Mouse (Mus musculus): ENCODE data around the gene Arfgap3.
"Not testable (repeated sequence)": the region's sequence is repeated elsewhere in the genome, so short reads cannot be mapped to it uniquely, and the experiment has no call there.

Arfgap3 gene

DNA sequence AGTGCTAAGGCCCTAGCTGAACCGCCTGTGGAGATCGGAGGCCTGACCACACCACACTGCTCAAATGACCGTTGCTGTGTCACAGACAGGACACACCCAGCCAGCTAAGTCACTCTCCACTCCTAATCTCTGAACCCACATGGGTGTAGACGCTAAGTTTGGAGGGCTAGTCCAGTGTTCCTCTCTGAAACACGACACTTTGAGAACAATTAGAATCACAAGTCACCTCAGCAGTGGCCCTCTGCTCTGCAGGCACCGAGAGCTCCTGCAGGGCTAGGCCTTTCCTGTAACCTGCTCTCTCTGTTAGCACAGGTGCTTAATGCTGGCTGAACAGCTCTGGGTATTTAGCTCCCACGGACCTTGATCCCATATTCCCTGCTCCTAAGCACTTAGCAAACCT lies 5.9 kb downstream of the Arfgap3 start:
- no peak for DNase-seq

DNA sequence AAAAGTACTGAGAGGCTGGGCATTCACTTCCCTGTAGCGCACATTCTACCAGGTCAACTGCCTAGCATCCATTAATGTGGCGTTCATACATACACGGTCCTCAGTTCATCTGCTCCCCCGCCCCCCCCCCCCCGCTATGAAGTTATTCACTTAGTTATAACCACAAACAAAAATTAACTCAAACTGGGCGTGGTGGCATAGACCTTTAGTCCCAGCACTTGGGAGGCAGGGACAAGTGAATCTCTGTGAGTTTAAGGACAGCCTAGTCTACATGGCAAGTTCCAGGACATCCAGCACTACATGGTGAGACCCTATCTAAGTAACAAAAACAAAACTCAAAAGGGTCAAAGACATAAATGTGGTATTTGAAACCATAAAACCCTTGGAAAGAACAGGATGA lies 11.1 kb downstream of the Arfgap3 start:
- DNase-seq = no peak

DNA sequence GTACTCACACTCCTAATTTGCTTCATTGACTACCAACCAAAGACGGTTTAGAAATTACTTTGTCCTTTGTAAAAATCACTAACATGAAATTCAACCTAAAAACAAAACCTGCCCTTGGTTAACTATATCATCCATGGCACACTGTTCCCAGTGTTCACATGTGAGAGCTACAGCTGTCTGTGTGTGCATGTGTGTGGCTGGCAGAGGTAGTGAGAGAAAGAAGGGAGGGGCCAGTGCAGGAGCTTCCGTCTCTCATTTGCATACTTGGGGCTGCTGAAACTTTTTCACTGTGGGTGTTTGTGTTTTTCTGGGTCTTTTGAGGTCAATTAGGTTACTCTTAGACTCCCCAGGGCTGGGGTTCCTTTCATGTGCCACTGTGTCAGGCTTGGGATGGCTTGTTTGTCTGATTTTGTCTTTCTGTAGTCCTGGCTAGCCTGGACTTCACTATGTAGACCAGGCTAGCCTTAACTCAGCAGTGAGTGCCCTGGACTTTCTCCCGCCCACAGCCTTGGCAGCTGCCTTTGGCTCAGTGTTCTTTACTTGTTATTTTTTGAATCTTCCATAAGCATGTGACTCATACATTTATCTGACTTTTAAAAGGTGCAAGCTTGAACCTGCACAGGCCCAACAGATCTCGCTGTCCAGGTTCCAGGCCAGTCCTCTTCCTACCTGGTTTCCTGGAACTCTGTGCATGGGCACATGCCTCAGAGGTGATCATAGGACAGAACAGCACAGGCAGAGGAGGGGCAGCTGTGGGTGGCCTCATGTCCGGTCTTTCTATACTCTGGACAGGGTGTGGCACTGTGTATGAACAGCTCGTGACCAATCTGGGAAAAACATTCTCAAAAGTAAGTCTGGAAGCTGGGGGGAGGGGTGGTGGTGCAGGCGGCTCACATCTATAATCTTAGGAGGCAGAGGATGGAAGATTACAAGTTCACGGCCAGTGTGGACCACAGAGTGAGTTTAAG lies 11.9 kb downstream of the Arfgap3 start:
- no peak for DNase-seq

DNA sequence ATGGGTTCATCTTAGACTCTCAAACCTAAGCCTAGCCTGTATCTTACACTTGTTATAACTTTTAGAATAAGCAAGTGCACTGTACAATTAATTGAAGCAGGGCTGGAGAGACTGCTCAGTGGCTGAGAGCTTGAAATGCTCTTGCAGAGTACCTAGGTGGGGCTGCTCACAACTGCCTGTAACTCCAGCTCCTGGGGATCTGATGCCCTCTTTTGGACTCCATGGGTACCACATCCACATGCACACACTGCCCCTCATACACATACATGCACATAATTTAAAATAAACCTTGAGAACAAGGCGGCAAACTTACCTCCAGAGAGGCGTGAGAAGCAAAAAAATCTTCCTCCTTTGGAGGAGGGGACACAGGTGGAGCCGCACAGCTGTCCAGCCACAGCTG lies 17.7 kb downstream of the Arfgap3 start:
- DNase-seq = no peak

DNA sequence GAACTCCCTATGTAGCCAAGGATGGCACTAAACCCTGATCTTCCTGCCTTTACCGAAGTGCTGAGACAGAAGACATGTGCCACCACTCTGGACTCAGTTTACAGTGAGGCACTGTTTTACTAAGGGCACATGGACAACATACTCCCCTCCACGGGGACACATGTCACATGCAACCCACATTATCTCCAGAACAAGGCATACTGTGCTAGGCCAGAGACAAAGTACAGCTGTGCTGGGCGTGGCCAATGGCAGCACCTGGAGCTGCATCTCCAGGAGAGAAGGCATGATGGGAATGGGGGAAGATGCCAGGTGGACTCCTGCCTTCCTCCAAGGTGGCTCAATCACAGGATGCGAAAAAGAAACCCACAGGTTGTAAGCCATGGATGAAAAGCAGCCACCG lies 21.1 kb downstream of the Arfgap3 start:
- DNase-seq = no peak

DNA sequence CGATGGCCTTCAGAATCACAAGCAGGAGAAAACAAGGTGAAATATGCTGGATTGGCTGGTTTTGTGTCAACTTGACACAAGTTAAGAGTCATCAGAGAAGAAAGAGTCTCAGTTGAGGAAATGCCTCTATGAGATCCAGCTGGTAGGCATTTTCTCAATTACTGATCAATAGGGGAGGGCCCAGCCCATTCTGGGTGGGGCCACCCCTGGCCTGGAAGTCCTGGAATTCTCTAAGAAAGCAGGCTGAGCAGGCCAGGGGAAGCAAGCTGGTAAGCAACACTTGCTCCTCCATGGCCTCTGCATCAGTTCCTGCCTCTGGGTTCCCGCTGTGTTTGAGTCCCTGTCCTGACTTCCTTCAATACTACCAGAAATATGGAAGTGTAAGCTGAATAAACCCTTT lies 27.0 kb downstream of the Arfgap3 start:
- no peak for DNase-seq

DNA sequence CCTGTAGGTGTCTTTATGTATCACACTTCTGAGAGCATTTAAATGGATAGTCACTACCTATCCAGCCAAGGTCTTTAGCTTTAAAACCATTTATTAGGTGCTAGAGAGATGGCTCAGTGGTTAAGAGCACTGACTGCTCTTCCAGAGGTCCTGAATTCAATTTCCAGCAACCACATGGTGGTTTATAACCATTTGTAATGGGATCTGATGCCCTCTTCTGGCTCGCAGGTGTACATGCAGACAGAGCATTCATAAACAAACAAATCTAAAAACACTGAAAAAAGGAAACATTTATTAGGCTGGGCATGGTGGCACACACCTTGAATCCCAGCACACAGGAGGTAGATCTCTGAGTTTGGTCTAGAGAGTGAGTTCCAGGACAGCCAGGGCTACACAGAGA lies 35.1 kb downstream of the Arfgap3 start:
- DNase-seq = no peak

DNA sequence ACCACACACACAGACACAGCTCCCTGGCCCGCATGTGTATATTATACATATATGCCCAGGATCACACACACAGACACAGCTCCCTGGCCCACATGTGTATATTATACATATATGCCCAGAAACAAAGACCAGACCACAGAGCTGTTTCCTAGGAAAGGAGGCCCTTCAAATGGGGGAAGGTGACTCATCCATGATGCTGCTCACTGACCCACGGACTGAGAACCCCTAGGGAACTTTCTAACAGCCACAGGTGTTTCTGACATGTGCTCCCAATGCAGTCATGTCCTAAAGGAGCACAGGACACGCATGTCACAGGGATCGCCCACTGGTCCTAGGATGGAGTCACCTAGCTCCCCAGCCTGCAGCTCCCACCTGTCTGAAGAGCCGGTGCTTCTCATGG lies 40.2 kb downstream of the Arfgap3 start:
- DNase-seq = no peak

DNA sequence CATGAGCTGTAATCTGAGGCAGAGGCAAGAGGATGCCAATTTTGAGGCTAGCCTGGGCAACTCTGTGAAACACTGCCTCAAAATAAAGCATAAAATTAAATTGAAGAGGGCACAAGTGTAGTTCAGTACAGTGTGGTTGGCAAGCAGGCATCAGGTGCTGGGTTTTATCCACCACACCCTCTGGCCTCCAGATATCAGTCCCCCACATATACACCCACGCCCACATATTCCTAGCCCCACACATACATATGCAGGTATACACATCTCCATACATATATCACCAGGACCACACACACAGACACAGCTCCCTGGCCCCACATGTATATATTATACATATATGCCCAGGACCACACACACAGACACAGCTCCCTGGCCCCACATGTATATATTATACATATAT lies 41.3 kb downstream of the Arfgap3 start:
- DNase-seq = not testable (repeated sequence)

DNA sequence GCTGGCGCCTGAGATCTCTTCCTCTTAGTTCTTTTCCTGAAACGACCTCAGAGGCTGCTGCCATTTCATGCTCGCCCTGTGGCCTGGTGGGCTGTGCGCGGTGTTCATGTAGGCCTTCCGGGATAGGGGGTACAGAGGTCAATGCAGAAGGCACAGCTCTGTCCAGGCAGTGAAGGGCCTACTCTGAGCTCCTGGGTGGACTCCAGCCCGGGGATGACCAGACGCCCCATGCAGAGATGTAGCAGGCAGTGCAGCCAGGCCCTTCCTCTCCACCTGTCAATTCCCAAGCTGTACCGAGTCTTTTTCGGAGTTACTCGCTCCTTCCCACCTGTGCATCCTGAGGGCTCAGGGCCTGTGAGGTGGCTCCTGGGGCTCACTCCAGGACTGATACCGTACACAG lies 43.9 kb downstream of the Arfgap3 start:
- DNase-seq = no peak

DNA sequence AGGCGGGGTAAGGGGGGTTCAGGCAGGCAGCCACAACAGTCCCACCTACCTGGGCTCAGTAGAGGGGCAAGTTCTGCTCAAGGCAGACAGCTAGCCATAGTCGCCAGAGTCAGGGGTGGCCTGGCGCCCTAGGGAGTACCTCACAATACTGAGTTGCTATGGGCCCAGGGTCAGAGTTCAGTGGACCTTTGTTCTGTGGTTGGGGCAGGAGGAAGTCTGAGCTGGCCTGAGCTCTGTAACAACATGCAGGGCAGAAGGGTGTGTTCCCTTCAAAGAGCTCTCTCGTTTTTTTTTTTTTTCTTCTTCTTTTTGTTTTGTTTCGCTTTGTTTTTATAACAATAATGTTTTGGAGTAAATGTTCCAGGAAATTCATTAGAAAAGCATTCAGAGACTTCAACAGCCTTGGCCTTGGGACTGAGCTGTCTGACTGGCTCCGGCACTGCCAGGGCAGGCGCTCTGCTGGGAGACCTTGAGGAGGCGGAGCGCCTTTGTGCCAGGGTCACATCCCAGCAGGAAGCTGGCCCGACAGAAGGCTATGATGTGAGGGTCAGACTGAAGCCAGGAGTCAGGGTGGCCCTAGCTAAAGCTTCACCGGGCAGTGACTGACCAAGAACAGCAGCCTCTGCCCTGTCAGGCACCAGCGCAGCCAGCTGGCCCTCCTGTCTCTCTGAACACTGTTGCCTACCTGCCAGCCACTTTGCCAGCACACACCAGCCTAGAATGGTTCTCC lies 44.7 kb downstream of the Arfgap3 start:
- no peak for DNase-seq

DNA sequence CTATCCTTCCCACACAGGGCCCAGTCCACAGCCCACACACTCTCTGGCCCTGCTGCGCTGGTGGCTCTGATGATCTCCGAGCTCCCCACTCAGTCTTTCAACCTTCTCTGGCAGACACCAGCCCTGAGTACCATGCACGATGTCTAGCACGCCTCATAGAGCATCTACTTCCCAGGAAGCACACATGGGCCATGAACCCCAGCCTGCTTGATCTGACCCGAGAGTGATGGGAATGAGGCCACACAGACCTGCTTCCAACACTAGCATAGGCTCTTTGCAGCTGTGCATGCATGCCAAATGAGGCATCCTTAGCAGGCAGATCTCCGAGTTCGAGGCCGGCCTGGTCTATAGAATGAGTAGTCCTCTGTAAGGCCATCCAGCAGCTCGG lies 45.2 kb downstream of the Arfgap3 start:
- no peak for DNase-seq

DNA sequence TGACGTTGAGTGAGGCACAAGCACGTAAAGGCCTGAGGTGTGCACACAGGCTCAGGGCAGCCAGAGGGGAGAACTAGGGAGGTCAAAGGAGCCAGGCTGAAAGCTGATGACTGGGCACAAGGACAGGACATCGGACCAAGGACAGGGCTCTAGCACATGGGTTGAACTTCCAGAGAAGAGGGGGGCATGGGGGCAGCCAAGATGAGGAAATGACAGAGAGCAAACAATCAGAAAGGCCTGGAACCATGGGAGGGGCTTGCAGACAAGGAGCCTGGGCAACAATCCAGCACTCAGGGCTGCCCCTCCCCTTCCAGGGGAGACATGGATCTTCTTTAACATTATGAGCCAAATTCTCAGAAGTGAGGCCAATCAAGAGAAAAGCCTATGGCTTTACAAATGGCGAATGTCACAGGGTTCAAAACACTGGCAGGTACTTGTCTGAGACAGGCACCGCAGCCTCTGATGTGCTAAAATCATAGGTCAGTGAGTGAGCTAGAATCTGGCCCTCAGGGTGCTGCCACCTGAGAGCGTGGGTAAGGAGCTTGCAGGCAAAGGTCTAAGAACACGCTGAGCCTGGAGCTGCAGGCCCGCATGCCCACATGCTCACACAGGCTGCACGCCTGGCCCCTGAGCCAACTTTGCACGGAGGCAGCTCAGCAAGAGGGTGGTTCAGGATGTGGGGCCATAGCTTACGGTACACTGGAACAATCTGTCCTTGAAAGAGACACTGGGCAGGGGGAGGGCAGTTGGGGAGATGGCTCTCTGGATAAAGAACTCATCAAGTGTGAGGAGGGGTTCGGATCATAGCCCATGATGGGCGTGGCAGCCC lies 46.2 kb downstream of the Arfgap3 start:
- no peak for DNase-seq

DNA sequence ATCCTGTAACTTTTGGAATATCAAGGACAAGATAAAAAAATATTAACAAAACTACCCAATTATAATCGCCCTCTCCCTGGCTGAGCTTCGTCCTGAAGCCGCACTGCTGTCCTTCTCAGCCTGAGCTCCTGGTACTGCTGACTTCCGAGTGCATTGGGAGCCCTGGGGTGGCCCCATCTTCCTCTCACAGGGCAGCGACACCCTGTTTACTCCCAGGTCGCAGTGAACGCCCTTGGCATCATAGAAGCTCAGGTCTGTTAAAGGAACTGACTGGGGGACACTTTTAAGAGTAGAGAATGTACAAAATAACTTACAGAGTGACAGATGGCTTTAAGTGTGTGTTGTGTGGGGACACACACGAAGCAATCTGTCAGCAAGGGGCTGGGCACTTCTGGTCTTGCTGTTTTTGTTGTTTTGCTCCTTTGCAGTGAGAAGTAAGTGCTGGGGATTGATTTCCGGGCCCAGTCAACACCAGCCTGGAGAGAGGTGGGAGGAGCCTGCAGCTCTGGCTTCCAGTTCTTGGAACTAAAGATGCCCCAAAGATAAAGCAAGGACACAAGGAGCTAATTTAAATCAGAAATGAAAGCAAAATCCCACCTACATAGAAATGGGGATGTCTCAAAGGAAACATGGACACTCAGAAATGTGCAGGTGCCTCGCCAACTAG lies 50.0 kb downstream of the Arfgap3 start:
- no peak for DNase-seq

DNA sequence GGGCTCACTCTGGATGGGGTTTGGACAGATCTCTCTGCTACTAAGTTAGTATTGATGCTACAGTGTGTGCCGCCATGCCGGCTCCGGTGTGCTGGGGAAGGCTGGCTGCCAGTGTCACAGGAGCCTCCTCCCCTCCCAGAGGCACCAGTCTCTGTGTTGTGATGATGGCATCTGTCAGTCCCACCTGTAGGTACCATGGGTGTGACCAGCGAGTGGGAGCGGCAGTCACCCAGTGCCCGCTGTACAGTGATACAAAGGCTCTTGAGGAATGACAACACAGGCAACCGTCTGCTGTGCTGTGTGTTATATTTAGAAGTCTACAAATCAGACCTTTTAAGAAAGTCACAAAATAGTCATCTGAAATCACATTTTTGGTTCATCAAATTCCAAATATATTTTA lies 50.6 kb downstream of the Arfgap3 start:
- no peak for DNase-seq

DNA sequence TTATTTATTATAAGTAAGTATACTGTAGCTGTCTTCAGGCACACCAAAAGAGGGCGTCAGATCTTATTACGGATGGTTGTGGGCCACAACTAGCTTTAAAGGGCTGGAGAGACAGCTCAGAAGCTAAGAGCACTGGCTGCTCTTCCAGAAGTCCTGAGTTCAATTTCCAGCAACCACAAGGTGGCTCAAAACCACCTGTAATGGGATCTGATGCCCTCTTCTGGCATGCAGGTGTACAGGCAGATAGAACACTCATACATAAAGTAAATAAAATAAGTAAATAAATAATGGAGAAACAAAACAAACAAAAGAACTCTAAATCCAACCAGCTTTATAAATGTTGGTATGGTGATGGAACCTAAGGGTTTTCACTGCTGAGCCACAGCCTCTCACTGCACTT lies 51.2 kb downstream of the Arfgap3 start:
- no peak for DNase-seq

DNA sequence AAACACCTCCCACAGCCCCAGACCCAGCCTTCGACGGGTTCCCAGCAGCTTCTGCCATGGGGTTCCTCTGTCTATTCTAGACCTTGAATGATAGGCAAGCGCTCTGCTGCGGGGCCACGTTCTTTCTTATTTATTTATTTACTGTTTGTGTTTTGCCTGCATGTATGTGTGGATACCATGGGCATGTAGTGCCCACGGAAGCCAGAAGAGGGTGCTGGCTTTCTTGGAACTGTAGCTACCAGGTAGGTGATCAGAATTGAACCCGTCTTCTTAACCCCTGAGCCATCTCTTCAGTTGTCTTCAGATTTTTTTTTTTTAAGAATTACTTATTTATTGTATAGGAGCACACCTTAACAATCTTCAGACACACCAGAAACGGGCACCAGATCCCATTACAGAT lies 51.7 kb downstream of the Arfgap3 start:
- no peak for DNase-seq

DNA sequence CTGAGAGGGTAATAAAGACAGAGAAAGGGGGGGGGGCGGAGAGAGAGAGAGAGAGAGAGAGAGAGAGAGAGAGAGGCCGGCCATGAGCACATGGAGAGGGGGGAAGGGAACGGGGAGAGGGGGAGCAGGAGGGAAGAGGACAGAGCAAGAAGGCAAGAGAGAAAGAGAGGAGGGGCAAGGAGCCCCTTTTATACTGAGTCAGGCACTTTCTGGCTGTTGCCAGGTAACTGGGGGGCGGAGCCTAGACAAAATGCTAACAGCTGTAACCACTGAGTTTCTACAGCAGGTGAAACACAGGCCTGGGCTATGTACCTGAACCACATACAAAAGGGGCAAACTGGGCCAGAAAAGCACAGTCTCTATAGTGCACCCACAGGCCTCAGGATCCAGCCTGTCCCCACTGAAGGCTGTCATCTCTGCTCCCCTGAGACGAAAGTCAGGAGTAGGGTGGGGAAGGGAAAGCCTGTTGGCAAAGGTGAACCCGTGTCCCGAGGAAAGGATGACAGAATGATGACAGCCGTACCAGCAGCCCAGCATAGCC lies 53.2 kb downstream of the Arfgap3 start:
- no peak for DNase-seq

DNA sequence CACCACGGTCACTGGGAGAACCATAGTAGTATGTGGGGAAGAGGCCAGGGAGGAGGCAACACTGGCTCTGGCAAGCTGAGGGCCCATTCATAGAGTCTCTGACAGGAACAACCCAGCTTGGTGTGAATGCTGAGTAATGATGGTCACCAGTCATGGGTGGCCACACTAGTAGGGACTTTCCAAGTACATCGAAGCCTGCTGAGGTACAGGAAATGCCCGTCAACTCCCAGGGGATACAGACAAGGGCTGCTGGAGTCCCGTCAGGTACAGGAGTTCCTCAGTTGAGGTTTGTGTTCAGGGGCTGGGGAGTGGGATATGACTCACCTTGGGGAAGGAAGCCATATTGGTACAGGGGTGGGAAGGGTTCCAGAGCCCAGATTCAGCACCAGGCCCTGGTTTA lies 54.0 kb downstream of the Arfgap3 start:
- DNase-seq = no peak

DNA sequence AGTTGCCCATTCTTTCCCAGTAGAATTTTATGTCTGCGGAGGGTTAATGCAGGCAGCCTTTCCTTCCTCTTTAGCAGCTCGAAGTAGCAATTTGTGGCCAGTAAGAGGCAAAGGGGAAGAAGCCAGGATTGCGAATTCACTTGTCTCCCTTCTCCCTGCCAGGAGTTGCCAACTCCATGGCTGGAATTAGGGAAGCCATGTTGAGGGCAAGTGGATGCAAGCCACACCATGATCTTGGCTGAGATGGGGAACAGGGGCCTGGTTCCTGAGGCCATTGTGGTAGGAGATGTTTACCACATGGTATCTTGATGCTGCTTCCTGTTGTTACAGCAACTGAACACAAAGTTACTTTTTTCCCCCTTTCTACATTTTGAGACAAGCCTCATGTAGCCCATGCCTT lies 55.1 kb downstream of the Arfgap3 start:
- DNase-seq = no peak

DNA sequence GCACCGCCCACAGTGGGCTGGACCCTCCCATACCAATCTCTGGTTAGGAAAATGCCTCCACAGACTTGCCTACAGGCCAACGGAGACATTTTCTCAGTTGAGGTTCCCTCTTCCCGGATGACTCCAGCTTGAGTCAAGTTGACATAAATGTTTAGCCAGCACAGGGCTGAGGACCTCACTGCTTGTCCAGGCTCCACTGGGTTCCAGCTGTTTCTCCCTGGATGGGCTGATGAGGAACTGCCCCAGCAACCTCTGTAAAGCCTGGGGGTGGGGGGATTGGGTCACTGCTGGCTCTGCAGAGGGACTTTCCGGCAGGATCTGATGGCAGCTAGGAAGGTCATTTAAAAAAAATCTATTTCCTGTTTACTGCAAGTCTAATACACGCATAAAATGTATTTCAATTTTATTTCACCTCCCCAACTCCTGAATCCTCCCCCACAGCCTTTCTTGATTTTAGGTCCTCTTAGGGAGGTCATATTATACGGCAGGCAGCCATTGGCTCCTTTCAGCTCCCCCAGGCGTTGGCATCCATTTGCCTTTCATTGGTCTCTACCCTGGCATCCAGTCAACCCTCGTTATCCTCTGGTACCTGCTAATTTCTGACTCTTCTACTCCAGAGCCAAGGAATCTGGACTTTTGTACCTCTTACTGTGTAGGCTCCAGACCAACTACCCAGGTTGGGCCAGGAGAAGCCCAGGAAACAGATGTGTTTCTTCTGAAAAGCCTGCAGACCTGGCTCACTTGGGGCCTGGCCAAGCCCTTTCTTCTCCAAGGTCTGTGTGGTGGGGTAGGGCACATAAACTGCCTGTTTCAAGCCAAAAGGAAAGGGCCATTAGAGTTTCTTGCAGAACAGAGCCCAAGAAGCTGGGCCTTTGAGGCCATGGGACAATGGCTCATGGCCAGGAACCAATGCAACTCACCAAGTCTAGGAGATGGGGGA lies 56.1 kb downstream of the Arfgap3 start:
- no peak for DNase-seq
